Mouse (Mus musculus) CD4-positive naive resting alpha-beta T cell, adult 57 days (primary cell): Measurements from ENCODE around the gene Olfr293. TPM values are rescaled to one million over a fixed set of nuclear protein-coding genes. Genes with fewer than 3 reads are reported as not detected.

Experiments
- total RNA-seq: library from RNA; stranded (reverse); gene quantifications from one replicate; pipeline ENCODE4 v1.2.4, GENCODE M21; 2023

Olfr293 gene
- total RNA-seq, result not detected

DNA sequence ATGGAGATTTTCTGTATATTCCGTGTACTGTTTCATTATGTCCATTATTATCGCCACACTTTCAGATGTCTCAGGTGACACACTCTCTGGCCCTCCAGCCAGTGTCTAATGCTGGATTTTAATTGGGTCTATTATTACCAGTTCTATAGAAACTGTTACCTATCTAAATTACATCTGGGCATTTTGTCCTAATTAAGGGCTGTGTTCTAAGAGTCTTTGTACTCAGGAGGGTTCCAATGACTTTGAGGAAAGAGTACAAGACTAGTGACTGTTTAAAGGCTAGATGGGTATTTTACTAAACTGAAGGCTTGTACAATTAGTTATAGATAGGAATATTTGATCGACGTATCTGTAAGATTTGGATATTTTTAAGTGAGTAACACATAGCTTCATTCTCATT is at the start of gene Olfr293:
Gene Olfr293 (plus strand): TSS at position 301 of the 400 bp plus-strand sequence.

DNA sequence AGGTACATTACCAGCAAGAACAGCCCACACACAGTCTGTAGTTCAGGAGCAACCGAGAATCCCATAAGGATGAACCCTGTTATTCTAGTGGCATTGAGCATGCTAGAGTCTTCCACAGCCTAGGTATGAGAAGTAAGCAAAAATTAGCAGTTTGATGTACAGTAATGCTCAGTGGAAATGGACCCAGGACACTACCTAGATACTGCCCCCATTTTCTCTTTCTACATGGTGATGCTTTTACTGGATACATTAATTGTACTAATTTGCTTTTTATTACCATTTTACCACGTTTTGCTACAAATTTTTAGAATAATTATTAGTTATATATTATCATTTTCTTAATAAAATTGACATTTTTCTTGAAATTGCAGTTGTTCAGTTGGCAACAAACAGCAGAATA is 32.3 kb upstream of the Olfr293 start, which contains the start of gene Olfr294:
Gene Olfr294 (minus strand): TSS at position 101 of the 400 bp plus-strand sequence.

DNA sequence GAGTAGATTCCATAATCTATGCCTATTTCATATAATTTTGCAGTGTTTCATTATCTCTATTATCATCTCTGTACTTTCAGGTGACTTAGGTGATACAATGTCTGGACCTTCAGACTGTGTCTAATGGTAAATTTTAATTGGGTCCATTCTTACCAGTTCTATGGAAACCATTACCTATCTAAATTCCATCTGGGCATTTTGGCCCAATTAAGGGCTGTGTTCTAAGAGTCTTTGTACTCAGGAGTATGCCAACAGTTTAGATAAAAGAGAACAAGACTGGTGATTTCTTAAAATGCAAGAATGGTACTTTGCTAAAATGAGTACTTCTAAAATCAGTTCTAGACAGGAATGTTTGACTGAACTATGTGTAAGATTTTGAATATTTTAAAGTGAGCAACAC is 39.2 kb downstream of the Olfr293 start, which contains the start of gene Olfr292:
Gene Olfr292 (plus strand): TSS at position 301 of the 400 bp plus-strand sequence.

Other genes with a start within 250 kb of the Olfr293 start
- gene Olfr301, start 245.2 kb upstream of the Olfr293 start, total RNA-seq, result not detected
- gene Olfr299, start 189.1 kb upstream of the Olfr293 start, total RNA-seq, result not detected
- not detected for gene Olfr298, start 156.6 kb upstream of the Olfr293 start, total RNA-seq
- not detected for gene Olfr297, start 129.1 kb upstream of the Olfr293 start, total RNA-seq
- not detected for gene Olfr295, start 65.2 kb upstream of the Olfr293 start, total RNA-seq
- gene Olfr294, start 32.4 kb upstream of the Olfr293 start, total RNA-seq, result not detected
- gene Olfr292, start 39.3 kb downstream of the Olfr293 start, total RNA-seq, result not detected
- not detected for gene Folh1, start 126.9 kb downstream of the Olfr293 start, total RNA-seq
- gene Vmn2r77, start 146.0 kb downstream of the Olfr293 start, total RNA-seq, result not detected